Mouse (Mus musculus): Measurements from ENCODE around the gene Axin1. TPM values are rescaled to one million over a fixed set of nuclear protein-coding genes. Genes with fewer than 3 reads are reported as not detected.

Gene Axin1
- total RNA-seq, 2 experiments from 2014 or later: 20.6 to 24.1 TPM

DNA sequence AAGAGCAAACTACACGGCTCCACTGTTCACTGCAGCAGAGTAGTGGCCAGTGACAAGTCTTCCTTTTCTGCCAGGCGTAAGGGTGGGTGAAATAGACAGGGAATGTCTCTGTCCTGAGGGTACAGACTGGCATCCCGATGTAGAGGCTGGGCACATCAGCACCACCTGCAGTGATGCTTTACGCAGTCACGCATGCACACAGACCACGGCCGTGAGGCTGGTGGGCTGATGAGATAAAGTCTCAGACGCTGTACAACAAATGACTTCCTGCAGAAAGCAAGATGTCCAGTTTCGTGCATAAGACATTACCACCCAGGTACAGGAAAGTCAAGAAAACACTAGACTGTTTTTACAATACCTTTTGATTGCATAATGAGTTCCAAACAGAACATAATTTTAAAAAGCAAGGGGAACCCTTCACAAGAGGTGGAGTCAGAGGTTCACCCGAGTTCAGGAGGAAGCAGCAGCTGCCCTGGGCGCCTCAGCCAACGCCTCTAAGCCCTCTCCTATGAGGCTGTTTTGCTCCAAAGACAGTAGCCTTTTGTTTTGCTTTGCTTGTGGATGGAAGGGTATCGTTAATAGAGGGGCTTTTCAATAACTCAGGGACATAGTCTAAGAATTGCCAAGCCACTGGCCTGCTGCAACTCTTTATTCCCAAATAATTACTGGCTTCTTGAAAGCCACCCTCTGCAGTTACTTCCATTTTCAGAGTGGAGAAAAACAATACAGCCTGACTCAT is 96.8 kb downstream of the Axin1 start:
- intact Hi-C loops (cut with DNase I): no loop called here
- peak in 1 of 2 experiments; percentile 38 for DNase-seq

DNA sequence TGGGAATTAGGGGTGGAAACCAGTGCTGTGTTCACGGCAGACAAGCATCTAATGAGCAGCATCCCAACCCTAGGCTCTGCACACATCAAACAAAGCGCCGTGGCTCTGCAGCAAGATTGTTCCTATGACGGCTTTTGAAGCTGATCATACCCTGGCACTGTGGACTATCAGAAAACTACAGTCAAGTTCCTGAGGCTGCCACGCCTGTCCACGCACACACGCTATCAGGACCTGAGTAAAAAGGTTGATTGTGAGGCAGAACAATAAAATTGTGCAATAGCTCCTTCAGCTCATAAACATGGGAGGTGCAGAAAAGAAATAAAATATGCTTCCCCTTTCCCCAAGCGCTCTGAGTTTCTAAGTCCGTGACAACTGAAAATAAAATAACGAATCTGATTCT is 99.2 kb downstream of the Axin1 start:
- intact Hi-C loops (cut with DNase I): no loop called here
- no peak for DNase-seq

DNA sequence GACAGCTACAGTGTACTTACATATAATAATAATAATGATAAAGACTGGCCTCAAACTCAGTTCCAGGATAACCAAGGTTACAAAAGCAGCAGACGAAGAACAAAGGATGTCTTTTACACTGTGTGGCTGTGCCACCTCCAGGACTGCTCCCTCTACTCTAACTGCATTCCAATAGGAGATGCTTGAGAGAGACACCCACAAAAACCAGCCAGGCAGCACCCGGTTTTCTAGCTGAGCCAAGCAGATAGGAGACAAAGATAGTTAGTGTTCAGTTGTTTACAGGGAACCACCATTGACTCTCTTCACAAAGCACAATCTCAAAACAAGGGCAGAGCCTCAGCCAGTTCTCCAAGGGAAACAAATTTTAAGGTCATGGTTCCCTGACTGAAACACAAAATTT is 101.1 kb downstream of the Axin1 start:
- DNase-seq: no peak
- intact Hi-C loops (cut with DNase I): no loop called here

DNA sequence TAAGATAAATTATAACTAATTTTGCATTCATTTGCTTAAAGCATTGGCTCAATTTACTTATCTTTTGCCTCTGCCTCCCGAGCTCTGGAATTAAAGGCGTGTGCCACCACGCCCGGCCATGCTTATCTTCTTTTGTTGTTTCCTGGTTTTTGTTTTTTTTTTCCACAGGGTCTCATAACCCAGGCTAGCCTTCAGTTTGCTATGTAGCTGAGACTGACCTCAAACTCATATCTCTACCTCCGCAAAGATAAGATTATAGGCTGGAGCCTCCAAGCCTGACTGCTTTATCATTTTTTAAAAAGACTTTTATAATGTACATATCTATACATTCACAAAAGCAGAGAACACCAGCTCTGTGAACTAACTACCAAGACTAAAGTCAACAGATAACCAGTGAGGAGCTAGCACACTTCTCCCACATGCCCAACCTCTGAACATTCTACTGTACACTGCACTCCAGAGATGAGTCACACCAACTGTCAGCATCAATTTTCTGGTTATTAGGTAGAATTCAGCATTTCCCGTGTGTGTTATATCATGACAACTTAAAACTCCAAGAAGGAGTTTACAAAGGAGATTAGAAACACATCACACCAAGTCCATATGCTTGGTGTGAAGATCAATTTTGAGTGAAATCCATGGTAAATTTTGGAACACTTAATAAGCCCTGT is 101.8 kb downstream of the Axin1 start:
- no peak for DNase-seq
- intact Hi-C loops (cut with DNase I): loop anchor here (5.0 kb wide), 2 partner anchors 118 to 962 kb away; partner anchors contain the start of genes Lemd2 and Mrpl28

DNA sequence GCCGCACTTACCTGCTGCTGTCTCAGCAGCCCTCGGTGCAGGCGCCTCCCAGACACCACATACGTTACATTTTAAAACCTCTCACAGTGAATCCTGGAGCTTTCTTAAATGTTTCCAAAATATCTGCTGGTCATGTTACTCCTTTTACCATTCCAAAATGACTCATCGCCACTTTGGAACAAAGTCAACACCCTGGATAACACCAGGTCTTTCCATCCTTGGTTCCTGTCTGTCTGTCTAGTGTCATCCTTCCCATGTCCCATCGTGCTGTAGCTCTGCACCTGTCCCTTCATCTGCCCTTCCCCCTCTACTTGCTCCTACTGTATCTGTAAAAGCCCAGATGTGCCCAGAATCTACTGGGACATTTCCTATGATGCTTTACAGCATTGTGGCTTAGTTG is 102.5 kb downstream of the Axin1 start:
- intact Hi-C loops (cut with DNase I): loop anchor here (5.0 kb wide), 2 partner anchors 119 to 961 kb away; partner anchors contain the start of genes Lemd2 and Mrpl28

DNA sequence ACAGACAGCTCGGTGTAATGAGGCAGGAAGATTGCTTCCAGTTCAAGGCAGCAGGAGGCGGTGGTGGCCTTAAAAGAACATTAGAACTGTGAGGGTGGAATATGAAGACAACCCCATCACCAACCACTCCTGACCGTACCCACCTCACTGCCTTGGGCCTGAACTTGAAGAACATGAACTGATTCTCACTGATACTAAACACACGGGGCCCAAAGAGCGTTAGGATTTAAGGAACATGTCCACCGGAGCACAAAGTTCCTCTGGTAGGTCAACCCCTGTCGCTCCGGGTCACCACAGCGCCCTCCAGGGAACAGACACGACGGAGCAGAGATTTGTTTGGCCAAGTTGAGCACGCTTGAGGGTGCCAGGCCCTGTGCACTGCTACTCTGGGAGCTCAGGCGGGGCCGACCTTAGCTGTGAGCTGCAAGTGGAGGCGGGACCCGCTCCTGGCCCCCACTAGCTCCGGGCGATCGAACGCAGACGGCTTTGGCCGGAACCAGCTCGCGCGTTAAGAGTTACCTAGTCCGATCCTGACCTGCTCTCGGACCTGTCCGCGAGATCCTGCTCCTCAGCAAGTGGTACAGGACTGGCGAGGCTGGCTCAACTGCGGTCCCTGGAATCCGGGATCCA is 105.1 kb downstream of the Axin1 start:
- DNase-seq: peak; percentile 83 to 86
- intact Hi-C loops (cut with DNase I): loop anchor here (2.0 to 5.0 kb wide), 3 partner anchors 105 to 959 kb away; partner anchors contain the start of genes Axin1, Lemd2 and Mrpl28

More for the DNA sequence above, 102.5 kb downstream of the Axin1 start:
- no peak for DNase-seq

DNA sequence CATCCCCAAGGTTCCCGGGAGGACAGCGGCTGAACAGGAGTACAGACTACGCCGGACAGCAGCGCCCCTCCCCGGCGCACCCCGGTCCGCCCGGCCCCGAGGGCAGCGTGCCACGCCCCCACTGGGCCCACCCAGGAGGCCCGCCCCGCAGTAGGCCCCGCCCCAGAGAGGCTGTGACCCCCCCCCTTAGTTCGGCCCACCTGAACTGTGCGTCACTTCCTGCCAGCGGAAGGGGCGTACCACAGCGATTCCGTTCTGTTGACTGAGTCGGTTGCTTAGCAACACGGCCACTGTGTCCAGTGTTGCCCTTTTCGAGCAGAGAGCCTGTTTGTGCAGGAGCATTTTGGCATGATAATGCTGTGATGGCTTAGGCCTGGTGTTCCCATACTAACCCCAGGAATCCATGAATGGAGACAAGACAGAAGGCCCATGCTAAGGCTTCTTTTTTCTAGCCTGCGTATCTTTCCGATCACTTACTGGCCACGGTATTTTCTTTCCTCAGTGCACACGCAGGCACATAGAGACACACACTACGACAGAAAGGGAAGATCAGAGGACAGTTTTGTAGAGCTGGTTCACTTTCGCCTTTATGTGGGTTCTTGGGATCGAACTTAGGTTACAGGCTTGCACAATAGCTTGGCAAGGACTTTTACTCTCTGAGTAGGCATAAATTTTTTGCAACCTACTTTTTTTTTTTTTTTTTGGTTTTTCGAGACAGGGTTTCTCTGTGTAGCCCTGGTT is 105.8 kb downstream of the Axin1 start, which contains the start of gene Fam234a:
Fam234a (minus strand) TSS at position 142 of the 741 bp plus-strand sequence.
- intact Hi-C loops (cut with DNase I): loop anchor here (5.0 kb wide), 2 partner anchors 122 to 958 kb away; partner anchors contain the start of genes Lemd2 and Mrpl28
- DNase-seq: peak; percentile 97

Other genes starting within 250 kb of the Axin1 start
- gene Rab40c, start 219.0 kb upstream of the Axin1 start, total RNA-seq (2021): 10 to 100 TPM; 13.4 to 18.8 TPM
- gene Pigq, start 193.8 kb upstream of the Axin1 start, total RNA-seq (2021): 10 to 100 TPM; 76.6 to 78.5 TPM
- not detected for gene Nhlrc4, start 193.7 kb upstream of the Axin1 start, total RNA-seq (2021)
- gene A930017K11Rik, start 186.1 kb upstream of the Axin1 start, total RNA-seq (2021): not detected
- gene Capn15, start 152.9 kb upstream of the Axin1 start, total RNA-seq (2021): 10 to 100 TPM; 12.6 to 13.5 TPM
- gene Rab11fip3, start 69.1 kb upstream of the Axin1 start, total RNA-seq (2021): 10 to 100 TPM; 23.4 to 24.1 TPM
- 10 to 100 TPM; 14.4 to 16.7 TPM for gene Decr2, start 48.4 kb upstream of the Axin1 start, total RNA-seq (2021)
- gene Nme4, start 43.1 kb upstream of the Axin1 start, total RNA-seq (2021): 1 to 10 TPM; 3.6 to 5.2 TPM
- 1 to 10 TPM; 1.9 to 2.2 TPM for gene Tmem8, start 25.4 kb upstream of the Axin1 start, total RNA-seq (2021)
- gene Mrpl28, start 15.2 kb upstream of the Axin1 start, total RNA-seq (2021): 100 to 1,000 TPM in 1 of 2 experiments, 10 to 100 TPM in 1; 92.2 to 101 TPM
- not detected for gene Pdia2, start 60.4 kb downstream of the Axin1 start, total RNA-seq (2021)
- 1 to 10 TPM; 1.6 to 1.8 TPM for gene Rgs11, start 64.3 kb downstream of the Axin1 start, total RNA-seq (2021)
- 1 to 10 TPM; 1.6 to 1.7 TPM for gene Arhgdig, start 69.1 kb downstream of the Axin1 start, total RNA-seq (2021)
- 10 to 100 TPM; 87.4 to 96.7 TPM for gene Fam234a, start 105.6 kb downstream of the Axin1 start, total RNA-seq (2021)
- 10 to 100 TPM; 31.5 to 32.7 TPM for gene Luc7l, start 114.2 kb downstream of the Axin1 start, total RNA-seq (2021)

Data from heart, postnatal 10 days (tissue).